Mouse (Mus musculus): ENCODE measurements around the gene Incenp.

GRCm38 (mm10) chr19:9899072-9899779 lies at the start of gene Incenp:
- TF ChIP-seq EP300 (IDR thresholded peaks at IDR 0.05; ENCODE audit: low read depth) (no peak; the same call in 1 of the 2 replicates), CTCF (IDR thresholded peaks at IDR 0.05; ENCODE audit: low read depth) (no peak)
